Mouse (Mus musculus): ENCODE results near the gene Pdcd1lg2.

Gene Pdcd1lg2

GRCm38 (mm10) chr19:29418661-29419115 lies 8.0 kb downstream of the Pdcd1lg2 start:
- no peak for DNase-seq (ENCODE audit: low read depth, low spot score)

- no peak for DNase-seq (ENCODE audit: low read depth, low spot score)
Measured at GRCm38 (mm10) chr19:29419506-29419905, 8.8 kb downstream of the Pdcd1lg2 start.

- DNase-seq (ENCODE audit: low read depth, low spot score), result no peak
Measured at GRCm38 (mm10) chr19:29419946-29420345, 9.2 kb downstream of the Pdcd1lg2 start.

- DNase-seq (ENCODE audit: low read depth, low spot score), result no peak
Measured at GRCm38 (mm10) chr19:29420397-29420796, 9.7 kb downstream of the Pdcd1lg2 start.

GRCm38 (mm10) chr19:29422013-29422645 lies 11.4 kb downstream of the Pdcd1lg2 start:
- no peak for DNase-seq (ENCODE audit: low read depth, low spot score)

- DNase-seq (ENCODE audit: low read depth, low spot score), result no peak
Measured at GRCm38 (mm10) chr19:29422796-29423195, 12.1 kb downstream of the Pdcd1lg2 start.

GRCm38 (mm10) chr19:29430516-29430915 lies 19.8 kb downstream of the Pdcd1lg2 start:
- DNase-seq (ENCODE audit: low read depth, low spot score), result no peak

GRCm38 (mm10) chr19:29430953-29431352 lies 20.2 kb downstream of the Pdcd1lg2 start:
- no peak for DNase-seq (ENCODE audit: low read depth, low spot score)

- DNase-seq (ENCODE audit: low read depth, low spot score), result no peak
Measured at GRCm38 (mm10) chr19:29436793-29437479, 26.2 kb downstream of the Pdcd1lg2 start.

GRCm38 (mm10) chr19:29437849-29438248 lies 27.1 kb downstream of the Pdcd1lg2 start:
- no peak for DNase-seq (ENCODE audit: low read depth, low spot score)

- DNase-seq (ENCODE audit: low read depth, low spot score), result no peak
Measured at GRCm38 (mm10) chr19:29439242-29439641, 28.5 kb downstream of the Pdcd1lg2 start.

- no peak for DNase-seq (ENCODE audit: low read depth, low spot score)
Measured at GRCm38 (mm10) chr19:29442492-29442891, 31.8 kb downstream of the Pdcd1lg2 start.

GRCm38 (mm10) chr19:29444364-29444763 lies 33.6 kb downstream of the Pdcd1lg2 start:
- DNase-seq (ENCODE audit: low read depth, low spot score), result no peak

- DNase-seq (ENCODE audit: low read depth, low spot score), result no peak
Measured at GRCm38 (mm10) chr19:29448373-29448772, 37.7 kb downstream of the Pdcd1lg2 start.

- no peak for DNase-seq (ENCODE audit: low read depth, low spot score)
Measured at GRCm38 (mm10) chr19:29450376-29450775, 39.7 kb downstream of the Pdcd1lg2 start.

- DNase-seq (ENCODE audit: low read depth, low spot score), result no peak
Measured at GRCm38 (mm10) chr19:29454141-29454601, 43.5 kb downstream of the Pdcd1lg2 start.

GRCm38 (mm10) chr19:29455156-29455555 lies 44.4 kb downstream of the Pdcd1lg2 start:
- no peak for DNase-seq (ENCODE audit: low read depth, low spot score)

- DNase-seq (ENCODE audit: low read depth, low spot score), result no peak
Measured at GRCm38 (mm10) chr19:29457982-29458381, 47.3 kb downstream of the Pdcd1lg2 start.

GRCm38 (mm10) chr19:29462462-29462861 lies 51.7 kb downstream of the Pdcd1lg2 start:
- no peak for DNase-seq (ENCODE audit: low read depth, low spot score)

- DNase-seq (ENCODE audit: low read depth, low spot score), result no peak
Measured at GRCm38 (mm10) chr19:29463645-29464395, 53.1 kb downstream of the Pdcd1lg2 start.

GRCm38 (mm10) chr19:29466819-29467218 lies 56.1 kb downstream of the Pdcd1lg2 start:
- no peak for DNase-seq (ENCODE audit: low read depth, low spot score)

GRCm38 (mm10) chr19:29468941-29469685 lies 58.4 kb downstream of the Pdcd1lg2 start:
- no peak for DNase-seq (ENCODE audit: low read depth, low spot score)

All from brain, embryonic 18.5 days (tissue).